Mouse (Mus musculus) heart, postnatal 0 days (tissue): Measurements from ENCODE around the gene Capn8. TPM values are rescaled to one million over a fixed set of nuclear protein-coding genes. Genes with fewer than 3 reads are reported as not detected.

Source experiments
- ATAC-seq: fragments of 200-750 bp; cut with Nextera tagmentation; 2 replicates; pipeline ENCODE4 v1.8.0; 2017; ENCODE audit warnings: low read depth, moderate number of reproducible peaks, moderate library complexity; ENCODE audit not compliant: insufficient read depth
- DNase-seq: peaks from one replicate; pipeline ENCODE4 v3.0.0-alpha.2; 2016; ENCODE audit warnings: low spot score
- H3K27ac ChIP-seq: fragments of 300-500 bp; sonication (generic); 2 replicates; pipeline ENCODE4 v1.5.1; 2014; ENCODE audit warnings: low read depth, mild to moderate bottlenecking
- H3K27me3 ChIP-seq: fragments of 300-500 bp; sonication (generic); 2 replicates; pipeline ENCODE4 v1.6.1; 2014; ENCODE audit warnings: low read length, mixed read lengths; ENCODE audit not compliant: control insufficient read depth, insufficient read depth
- H3K36me3 ChIP-seq: fragments of 300-500 bp; sonication (generic); replicated peaks from 2 replicates; pipeline ENCODE4 v1.6.1; 2014; ENCODE audit warnings: low read length, mixed read lengths; ENCODE audit not compliant: control insufficient read depth, insufficient read depth
- H3K4me1 ChIP-seq: fragments of 300-500 bp; sonication (generic); 2 replicates; pipeline ENCODE4 v1.6.1; 2014; ENCODE audit warnings: antibody characterized with exemption; ENCODE audit not compliant: control insufficient read depth, insufficient read depth
- H3K4me2 ChIP-seq: fragments of 300-500 bp; sonication (generic); 2 replicates; pipeline ENCODE4 v1.6.1; 2014; ENCODE audit warnings: low read depth, mild to moderate bottlenecking, low read length, moderate library complexity
- H3K4me3 ChIP-seq: fragments of 300-500 bp; sonication (generic); 2 replicates; pipeline ENCODE4 v1.5.1; 2014; ENCODE audit warnings: low read depth, low read length
- H3K9ac ChIP-seq: fragments of 300-500 bp; sonication (generic); replicated peaks from 2 replicates; pipeline ENCODE4 v1.6.1; 2014; ENCODE audit warnings: low read depth, low read length, mixed read lengths
- H3K9me3 ChIP-seq: fragments of 300-500 bp; sonication (generic); replicated peaks from 2 replicates; pipeline ENCODE4 v1.6.1; 2016; ENCODE audit warnings: low read length; ENCODE audit not compliant: control insufficient read depth
- CTCF ChIP-seq: IDR thresholded peaks from 2 replicates; pipeline ENCODE4 v1.5.1; 2016; ENCODE audit warnings: antibody characterized with exemption, control low read depth, low read depth
- EP300 ChIP-seq: IDR thresholded peaks from 2 replicates; pipeline ENCODE4 v1.6.1; 2016; ENCODE audit warnings: antibody characterized with exemption, low read depth
- WGBS: fragments of 180-500 bp; shearing (Covaris S2); extraction: QIAGEN DNeasy Blood & Tissue Kit; methylation state at CpG from one replicate; pipeline ENCODE4 v1.1.7; 2014; 5-methylcytosine and 5-hydroxymethylcytosine counted together
- polyA plus RNA-seq: library from polyadenylated mRNA; unstranded; fragments of >200 nt; fragmentation: Nextera tagmentation; extraction: Ambion mirVana; gene quantifications from 2 replicates; pipeline ENCODE4 v1.2.1, GENCODE M21; 2015
- total RNA-seq: library from RNA; depleted of rRNA; stranded (reverse); fragments of >200 nt; gene quantifications from 2 replicates; pipeline ENCODE4 v1.2.3, GENCODE M21; 2014; ENCODE audit warnings: low replicate concordance; rRNA removed

Capn8 gene
- total RNA-seq (not detected in 2 replicates), polyA plus RNA-seq (not detected in 2 replicates)

GRCm38 (mm10) chr1:182564408-182565120 is at the start of gene Capn8:
Gene Capn8, plus strand, starts transcription at chr1:182565007.
- no peak within 1 kb of the TSS for H3K9ac ChIP-seq
- no peaks in the 10 kb centered on the region for H3K36me3 ChIP-seq
- no peak for ATAC-seq
- no peaks in the 10 kb centered on the region for H3K4me1 ChIP-seq
- no peak for DNase-seq
- H3K4me2 ChIP-seq = no peak within 1 kb of the TSS
- 72% methylated on average over 5 of the region's 5 CpGs for WGBS
- no peaks in the 10 kb centered on the region for H3K9me3 ChIP-seq
- H3K27ac ChIP-seq = no peak within 1 kb of the TSS
- H3K4me3 ChIP-seq = no peak within 1 kb of the TSS
- peak; percentile 17; the same call in 1 of the 2 replicates for TF ChIP-seq CTCF
- no peak for TF ChIP-seq EP300
- H3K27me3 ChIP-seq = 0 out of 2 replicates have a peak, but pooled peaks cover 4% of the 10 kb centered on the region

- under 1% methylated on average over 74 of the region's 84 CpGs for WGBS
- DNase-seq (peak; percentile 68), ATAC-seq (peak; percentile 88)
- TF ChIP-seq CTCF = peak; percentile 71
- no peak; the same call in 1 of the 2 replicates for TF ChIP-seq EP300
- peak within 1 kb of the TSS; percentile 90 for H3K27ac ChIP-seq
- no peaks in the 10 kb centered on the region for H3K27me3 ChIP-seq
- H3K9me3 ChIP-seq = no peaks in the 10 kb centered on the region
- peak within 1 kb of the TSS; percentile 85 for H3K4me3 ChIP-seq
- peak within 1 kb of the TSS; percentile 93 for H3K9ac ChIP-seq
- H3K4me1 ChIP-seq = peaks cover 54% of the 10 kb centered on the region
- H3K36me3 ChIP-seq = peaks cover 10% of the 10 kb centered on the region; the same call in 1 of the 2 replicates
- H3K4me2 ChIP-seq = peak within 1 kb of the TSS; percentile 89
Measured at GRCm38 (mm10) chr1:182516758-182517676, 47.8 kb upstream of the Capn8 start, which contains the start of gene Capn2. Gene Capn2, minus strand, starts transcription at chr1:182517608.

GRCm38 (mm10) chr1:182517677-182518011 is 47.2 kb upstream of the Capn8 start:
- H3K4me3 ChIP-seq = peak overlapping the region; percentile 85
- TF ChIP-seq EP300 = no peak
- no peak for TF ChIP-seq CTCF
- ATAC-seq (peak; percentile 11; the same call in 1 of the 2 replicates), DNase-seq (no peak)
- H3K27ac ChIP-seq = peak overlapping the region; percentile 90
- WGBS = 2% methylated on average over 10 of the region's 10 CpGs
- peaks cover 54% of the 10 kb centered on the region for H3K4me1 ChIP-seq
- H3K36me3 ChIP-seq = 0 out of 2 replicates have a peak, but pooled peaks cover 4% of the 10 kb centered on the region
- no peaks in the 10 kb centered on the region for H3K27me3 ChIP-seq
- peak overlapping the region; percentile 89 for H3K4me2 ChIP-seq
- H3K9ac ChIP-seq = peak overlapping the region; percentile 93
- no peaks in the 10 kb centered on the region for H3K9me3 ChIP-seq

- H3K9ac ChIP-seq = peak overlapping the region; percentile 93; the same call in 1 of the 2 replicates
- no peak overlapping the region for H3K4me2 ChIP-seq
- ATAC-seq (no peak), DNase-seq (no peak)
- H3K4me1 ChIP-seq = peaks cover 52% of the 10 kb centered on the region
- no peaks in the 10 kb centered on the region for H3K27me3 ChIP-seq
- 81% methylated on average over 10 of the region's 10 CpGs for WGBS
- H3K27ac ChIP-seq = peak overlapping the region; percentile 82
- H3K9me3 ChIP-seq = no peaks in the 10 kb centered on the region
- no peak overlapping the region for H3K4me3 ChIP-seq
- no peak for TF ChIP-seq CTCF
- TF ChIP-seq EP300 = no peak
- H3K36me3 ChIP-seq = 0 out of 2 replicates have a peak, but pooled peaks cover 4% of the 10 kb centered on the region
Measured at GRCm38 (mm10) chr1:182518143-182518680, 46.6 kb upstream of the Capn8 start.

- 77% methylated on average over 6 of the region's 6 CpGs for WGBS
- Histone ChIP-seq H3K9ac (no peak overlapping the region), H3K4me2 (no peak overlapping the region), H3K27me3 (no peaks in the 10 kb centered on the region), H3K9me3 (no peaks in the 10 kb centered on the region), H3K36me3 (0 out of 2 replicates have a peak, but pooled peaks cover 4% of the 10 kb centered on the region), H3K4me1 (peaks cover 46% of the 10 kb centered on the region), H3K4me3 (no peak overlapping the region), H3K27ac (peak overlapping the region; percentile 82)
- DNase-seq = no peak
- no peak for ATAC-seq
- TF ChIP-seq CTCF = no peak
Measured at GRCm38 (mm10) chr1:182518811-182519210, 46.0 kb upstream of the Capn8 start.
